Comparison of ENCODE assay signal across 15 mouse cellular contexts in genomic region chr5:117442157-117442765, GRCm38 (mm10). TPM values are rescaled to one million over a fixed set of nuclear protein-coding genes. Genes with fewer than 3 reads are reported as not detected.
A peak's percentile ranks its signal among the peaks of the same experiment; 100 is the strongest.
DNase-seq lines count a peak whose midpoint lies in the region; ATAC-seq and TF ChIP-seq lines count a peak whose summit lies in the region.
"Had no signal": no experiment of that assay in that cellular context is flagged by ENCODE, and none has a peak within 500 bp of the region (broad histone marks: within the 10 kb centered on the region; RNA-seq: fewer than 3 reads in every experiment).

No protein-coding gene starts in this region.

- no peaks in the 10 kb centered on the region for H3K27me3 ChIP-seq in kidney, adult 2 months (replicated peaks; ENCODE audit: control insufficient read depth, insufficient read depth, low read length)
- H3K27me3 ChIP-seq in kidney, embryonic 16.5 days (ENCODE audit: insufficient read depth, low read length) = no peaks in the 10 kb centered on the region
- no peaks in the 10 kb centered on the region for H3K27me3 ChIP-seq in embryonic facial prominence, embryonic 12.5 days
- no peaks in the 10 kb centered on the region for H3K27me3 ChIP-seq in neural tube, embryonic 13.5 days
- H3K27me3 ChIP-seq: embryonic facial prominence, embryonic 15.5 days; liver, embryonic 13.5 days; stomach, embryonic 15.5 days had no signal

- no peak overlapping the region for H3K27ac ChIP-seq in kidney, adult 2 months (ENCODE audit: insufficient read depth, low read depth, low read length)
- no peak overlapping the region for H3K27ac ChIP-seq in kidney, embryonic 16.5 days (ENCODE audit: low read length)
- 0 out of 2 replicates have a peak overlapping the region, but pooled peaks have one; percentile 41 for H3K27ac ChIP-seq in embryonic facial prominence, embryonic 12.5 days
- peak overlapping the region; percentile 79 for H3K27ac ChIP-seq in neural tube, embryonic 13.5 days (replicated peaks)
- H3K27ac ChIP-seq: embryonic facial prominence, embryonic 15.5 days; gastrocnemius, adult 2 months; liver, embryonic 13.5 days; stomach, embryonic 15.5 days had no signal

- ATAC-seq in kidney, embryonic 16.5 days (ENCODE audit: low FRiP score, low TSS enrichment) = no peak
- no peak for ATAC-seq in embryonic facial prominence, embryonic 12.5 days (ENCODE audit: insufficient number of reproducible peaks, insufficient read depth, low FRiP score, low TSS enrichment)
- ATAC-seq in neural tube, embryonic 13.5 days (ENCODE audit: low read depth) = no peak; the same call in 1 of the 2 replicates

- TF ChIP-seq POLR2A in kidney, adult 2 months (IDR thresholded peaks at IDR 0.05; ENCODE audit: low read depth, low read length) = no peak

- peak; percentile 44 for DNase-seq in kidney, adult 2 months
- DNase-seq in mesoderm, embryonic 11.5 days (ENCODE audit: low read depth, low spot score) = peak; percentile 62
- DNase-seq in adrenal gland, adult 2 months = no peak
- DNase-seq in lung, postnatal 36 days = no peak
- DNase-seq in adrenal gland, postnatal 4 days (ENCODE audit: low spot score in 2 of 2) = no peak
- DNase-seq: adrenal gland, postnatal 14 days; gastrocnemius, adult 2 months; liver, embryonic 13.5 days; thymus, postnatal 14 days had no signal

- no peak overlapping the region for H3K4me3 ChIP-seq in kidney, adult 2 months (ENCODE audit: insufficient read depth, low read depth, low read length)
- H3K4me3 ChIP-seq in kidney, embryonic 16.5 days (ENCODE audit: low read length) = no peak overlapping the region
- no peak overlapping the region for H3K4me3 ChIP-seq in embryonic facial prominence, embryonic 12.5 days
- no peak overlapping the region for H3K4me3 ChIP-seq in neural tube, embryonic 13.5 days
- H3K4me3 ChIP-seq: embryonic facial prominence, embryonic 15.5 days; gastrocnemius, adult 2 months; liver, embryonic 13.5 days; stomach, embryonic 15.5 days had no signal

- WGBS in kidney, adult 2 months = 78% methylated on average over 12 of the region's 12 CpGs
- 84% methylated on average over 12 of the region's 12 CpGs for WGBS in kidney, embryonic 16.5 days
- 74% methylated on average over 12 of the region's 12 CpGs for WGBS in embryonic facial prominence, embryonic 12.5 days
- WGBS in neural tube, embryonic 13.5 days = 88% methylated on average over 12 of the region's 12 CpGs

- no peak overlapping the region for H3K4me2 ChIP-seq in kidney, embryonic 16.5 days (replicated peaks; ENCODE audit: low read depth, low read length)
- no peak overlapping the region for H3K4me2 ChIP-seq in embryonic facial prominence, embryonic 12.5 days (replicated peaks)
- H3K4me2 ChIP-seq in neural tube, embryonic 13.5 days = no peak overlapping the region
- H3K4me2 ChIP-seq: embryonic facial prominence, embryonic 15.5 days; liver, embryonic 13.5 days; stomach, embryonic 15.5 days had no signal

- no peaks in the 10 kb centered on the region for H3K9me3 ChIP-seq in kidney, embryonic 16.5 days (ENCODE audit: low read length)
- no peaks in the 10 kb centered on the region for H3K9me3 ChIP-seq in embryonic facial prominence, embryonic 12.5 days
- H3K9me3 ChIP-seq in neural tube, embryonic 13.5 days = no peaks in the 10 kb centered on the region
- H3K9me3 ChIP-seq: embryonic facial prominence, embryonic 15.5 days; liver, embryonic 13.5 days; stomach, embryonic 15.5 days had no signal

- no peak overlapping the region for H3K9ac ChIP-seq in kidney, embryonic 16.5 days (replicated peaks; ENCODE audit: low read length)
- H3K9ac ChIP-seq in embryonic facial prominence, embryonic 12.5 days = no peak overlapping the region
- H3K9ac ChIP-seq in neural tube, embryonic 13.5 days = peak overlapping the region; percentile 54; the same call in 1 of the 2 replicates
- H3K9ac ChIP-seq: embryonic facial prominence, embryonic 15.5 days; liver, embryonic 13.5 days; stomach, embryonic 15.5 days had no signal

- H3K4me1 ChIP-seq in kidney, adult 2 months (ENCODE audit: control insufficient read depth, insufficient read depth, low read length) = peaks cover 10% of the 10 kb centered on the region
- H3K4me1 ChIP-seq in kidney, embryonic 16.5 days (ENCODE audit: insufficient read depth, low read length) = no peaks in the 10 kb centered on the region
- H3K4me1 ChIP-seq in embryonic facial prominence, embryonic 12.5 days = 0 out of 2 replicates have a peak, but pooled peaks cover 4% of the 10 kb centered on the region
- peaks cover 18% of the 10 kb centered on the region for H3K4me1 ChIP-seq in neural tube, embryonic 13.5 days (replicated peaks)
- H3K4me1 ChIP-seq: liver, embryonic 13.5 days; stomach, embryonic 15.5 days had no signal

- no peaks in the 10 kb centered on the region for H3K36me3 ChIP-seq in kidney, adult 2 months (ENCODE audit: control insufficient read depth, insufficient read depth, low read length)
- H3K36me3 ChIP-seq in kidney, embryonic 16.5 days (ENCODE audit: insufficient read depth, low read length) = no peaks in the 10 kb centered on the region
- H3K36me3 ChIP-seq in embryonic facial prominence, embryonic 12.5 days = no peaks in the 10 kb centered on the region
- 0 out of 2 replicates have a peak, but pooled peaks cover 3% of the 10 kb centered on the region for H3K36me3 ChIP-seq in neural tube, embryonic 13.5 days
- H3K36me3 ChIP-seq: embryonic facial prominence, embryonic 15.5 days; liver, embryonic 13.5 days; stomach, embryonic 15.5 days had no signal

- TF ChIP-seq CTCF in kidney, adult 2 months (conservative IDR thresholded peaks at IDR 0.05; ENCODE audit: insufficient read depth, insufficient read length, low read depth, low read length) = no peak

RNA-seq across cellular contexts. Expression of gene Ksr2, which starts 28.5 kb away (rescaled TPM):
- 1.6 and 1.9 TPM in 2 replicates for polyA plus RNA-seq in kidney, adult 2 months (2012; rRNA removed)
- 0.37 and 0.78 TPM in 2 replicates for polyA plus RNA-seq in kidney, embryonic 16.5 days (2015; fragmentation: Nextera tagmentation; extraction: Ambion mirVana)
- 0.41 and 0.68 TPM in 2 replicates for polyA plus RNA-seq in embryonic facial prominence, embryonic 12.5 days (2016; fragmentation: Nextera tagmentation; extraction: Ambion mirVana)
- polyA plus RNA-seq in neural tube, embryonic 13.5 days (2015; fragmentation: Nextera tagmentation; extraction: Ambion mirVana) = 6.1 and 6.4 TPM in 2 replicates
- 1 to 10 TPM; 3.8 to 5.1 TPM for total RNA-seq in adrenal gland, adult 2 months (2021)
- polyA plus RNA-seq in adrenal gland, adult 2 months (2012; rRNA removed) = 0.46 and 0.92 TPM in 2 replicates
- total RNA-seq in adrenal gland, postnatal 4 days (2021) = 10 to 100 TPM; 10.6 to 11.1 TPM
- total RNA-seq: heart, postnatal 25 days had no signal

RNA-seq across cellular contexts. Expression of gene Rfc5, which starts 53.4 kb away (rescaled TPM):
- 12.9 and 13.0 TPM in 2 replicates for polyA plus RNA-seq in kidney, adult 2 months (2012; rRNA removed)
- polyA plus RNA-seq in kidney, embryonic 16.5 days (2015; fragmentation: Nextera tagmentation; extraction: Ambion mirVana) = 114 and 128 TPM in 2 replicates
- 93.2 and 98.2 TPM in 2 replicates for polyA plus RNA-seq in embryonic facial prominence, embryonic 12.5 days (2016; fragmentation: Nextera tagmentation; extraction: Ambion mirVana)
- polyA plus RNA-seq in neural tube, embryonic 13.5 days (2015; fragmentation: Nextera tagmentation; extraction: Ambion mirVana) = 30.2 and 35.8 TPM in 2 replicates
- 1 to 10 TPM; 6.7 to 8.6 TPM for total RNA-seq in adrenal gland, adult 2 months (2021)
- 10.0 and 11.5 TPM in 2 replicates for polyA plus RNA-seq in adrenal gland, adult 2 months (2012; rRNA removed)
- 10 to 100 TPM; 36.6 to 47.8 TPM for total RNA-seq in adrenal gland, postnatal 4 days (2021)

Comparison
In these comparisons a context has a peak if more than half of its experiments do, and no peak if none do; other contexts are left out.
1. DNase-seq: peak in kidney, adult 2 months (single experiment) and mesoderm, embryonic 11.5 days (single experiment); none in adrenal gland, adult 2 months (single experiment), lung, postnatal 36 days (single experiment) and adrenal gland, postnatal 4 days (0 of 2).
2. H3K27ac ChIP-seq: peak in embryonic facial prominence, embryonic 12.5 days (single experiment) and neural tube, embryonic 13.5 days (single experiment); none in kidney, adult 2 months (single experiment) and kidney, embryonic 16.5 days (single experiment).